Mouse (Mus musculus) liver, embryonic 14.5 days (tissue): ENCODE results near the gene Ube3b.

ENCODE experiments used
- CTCF ChIP-seq: IDR thresholded peaks from 2 replicates; pipeline ENCODE4 v1.5.1; 2016; ENCODE audit warnings: antibody characterized with exemption, low read depth, control low read depth
- EP300 ChIP-seq: IDR thresholded peaks from 2 replicates; pipeline ENCODE4 v1.6.1; 2016; ENCODE audit warnings: antibody characterized with exemption, low read depth

- no peak for TF ChIP-seq CTCF
- TF ChIP-seq EP300, result no peak
These were observed 4.0 kb downstream of the Ube3b start for GRCm38 (mm10) chr5:114384448-114384847.
